Mouse (Mus musculus) thymus, postnatal 10 days (tissue): ENCODE results near the gene 1700018B08Rik.

Experiments
- DNase-seq, 2 experiments: peaks; one replicate each; pipeline ENCODE4 v3.0.0; 2021; ENCODE audit warnings: low spot score in 2 of 2

The 1700018B08Rik gene

DNA sequence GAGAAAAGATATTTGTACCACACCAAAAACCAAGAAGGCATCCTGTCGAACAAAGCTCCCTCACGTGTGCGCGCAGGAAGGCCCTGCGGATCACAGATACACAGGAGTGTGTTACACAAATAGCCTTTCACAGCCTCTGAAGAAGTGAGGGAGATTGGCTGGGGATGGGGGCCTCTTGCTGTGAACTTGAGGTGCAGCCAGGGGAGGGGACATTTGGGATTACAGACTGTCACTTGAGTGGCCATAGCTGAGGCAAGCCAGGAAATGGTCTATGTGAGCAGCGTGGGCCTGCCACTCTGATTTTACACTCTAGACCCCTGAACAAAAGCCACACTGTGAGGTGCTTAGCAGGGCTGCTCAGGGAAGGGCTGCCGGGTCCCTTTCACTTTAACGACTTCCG lies 32.4 kb downstream of the 1700018B08Rik start:
- DNase-seq = no peak

GRCm38 (mm10) chr8:121497621-121498020 lies 46.5 kb downstream of the 1700018B08Rik start:
- no peak for DNase-seq

- DNase-seq = no peak
These were observed 52.5 kb downstream of the 1700018B08Rik start for GRCm38 (mm10) chr8:121491633-121492032.

DNA sequence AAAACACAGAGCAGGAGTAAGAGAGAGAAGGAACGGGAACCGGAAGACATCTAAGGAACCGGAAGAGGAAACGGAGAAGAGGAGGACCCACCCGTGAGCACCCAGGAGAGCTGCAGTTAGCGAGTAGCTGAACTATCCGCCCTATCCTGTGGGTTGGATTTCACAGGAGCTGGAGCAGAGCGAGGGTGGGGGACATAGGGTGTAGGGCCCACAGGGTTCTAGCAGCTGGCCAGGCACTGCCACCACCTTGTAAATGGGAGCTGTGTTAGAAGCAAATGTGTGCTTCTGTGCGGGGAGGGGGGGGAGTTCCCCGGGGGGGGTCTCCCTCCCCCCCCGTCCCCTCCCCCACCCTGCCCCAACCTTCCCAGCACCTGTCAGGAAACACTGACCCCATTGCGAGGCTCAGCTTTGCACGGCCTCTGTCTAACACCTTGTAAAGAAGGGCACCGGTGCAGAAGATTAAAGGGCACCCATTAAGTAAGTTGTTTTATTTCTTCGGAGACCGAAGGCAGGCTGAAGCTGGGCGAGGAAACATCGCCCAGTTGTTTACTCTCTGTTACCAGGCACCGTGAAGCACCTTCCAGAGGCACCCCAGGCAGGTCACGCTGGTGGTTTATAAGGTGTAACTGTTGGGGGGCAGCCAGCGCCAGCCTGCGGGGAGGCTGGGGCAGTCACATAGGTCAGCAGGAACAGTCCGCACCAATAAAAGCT lies 59.9 kb downstream of the 1700018B08Rik start:
- no peak for DNase-seq
